Mouse (Mus musculus): ENCODE results near the gene Olfr843. TPM values are rescaled to one million over a fixed set of nuclear protein-coding genes. Genes with fewer than 3 reads are reported as not detected.

Gene Olfr843
- polyA plus RNA-seq (2012; ENCODE audit: low replicate concordance) = not detected in 2 replicates

GRCm38 (mm10) chr9:19251887-19252286 is at the start of gene Olfr843:
Gene Olfr843, minus strand, starts transcription at chr9:19251987.

Other genes with a start within 250 kb of the Olfr843 start
- gene Olfr835, start 219.3 kb downstream of the Olfr843 start, polyA plus RNA-seq (2012; ENCODE audit: low replicate concordance) = not detected in 2 replicates
- not detected in 2 replicates for gene Olfr836, start 131.6 kb downstream of the Olfr843 start, polyA plus RNA-seq (2012; ENCODE audit: low replicate concordance)
- gene Olfr837, start 115.7 kb downstream of the Olfr843 start, polyA plus RNA-seq (2012; ENCODE audit: low replicate concordance) = not detected in 2 replicates
- not detected in 2 replicates for gene Olfr839-ps1, start 74.7 kb downstream of the Olfr843 start, polyA plus RNA-seq (2012; ENCODE audit: low replicate concordance)
- gene Olfr844, start 64.4 kb upstream of the Olfr843 start, polyA plus RNA-seq (2012; ENCODE audit: low replicate concordance) = not detected in 2 replicates
- gene Olfr845, start 84.5 kb upstream of the Olfr843 start, polyA plus RNA-seq (2012; ENCODE audit: low replicate concordance) = 0.20 TPM in 1 of 2 replicates, not detected in the other
- gene Olfr846, start 112.0 kb upstream of the Olfr843 start, polyA plus RNA-seq (2012; ENCODE audit: low replicate concordance) = not detected in 2 replicates
- gene Olfr847, start 126.7 kb upstream of the Olfr843 start, polyA plus RNA-seq (2012; ENCODE audit: low replicate concordance) = not detected in 2 replicates
- not detected in 2 replicates for gene Olfr849, start 188.3 kb upstream of the Olfr843 start, polyA plus RNA-seq (2012; ENCODE audit: low replicate concordance)
- gene Olfr850, start 226.3 kb upstream of the Olfr843 start, polyA plus RNA-seq (2012; ENCODE audit: low replicate concordance) = not detected in 2 replicates
- gene Olfr851, start 241.3 kb upstream of the Olfr843 start, polyA plus RNA-seq (2012; ENCODE audit: low replicate concordance) = not detected in 2 replicates